Mouse (Mus musculus) C2C12 (cell line): ENCODE data around the gene Alkbh3.

Experiments
- CTCF ChIP-seq: IDR thresholded peaks from one replicate; pipeline ENCODE4 v1.5.1; 2011; ENCODE audit not compliant: control insufficient read depth, insufficient read depth, insufficient read length
- FOSL1 ChIP-seq: IDR thresholded peaks from one replicate; pipeline ENCODE4 v1.8.0; 2011; ENCODE audit warnings: mild to moderate bottlenecking, low read length; ENCODE audit not compliant: poor library complexity, insufficient read depth, severe bottlenecking
- MAX ChIP-seq: IDR thresholded peaks from one replicate; pipeline ENCODE4 v1.6.1; 2011; ENCODE audit warnings: mild to moderate bottlenecking, control low read depth
- MYOD1 ChIP-seq: IDR thresholded peaks from one replicate; pipeline ENCODE4 v1.6.1; 2011; ENCODE audit warnings: low read depth; ENCODE audit not compliant: control insufficient read depth, insufficient read length
- USF1 ChIP-seq: IDR thresholded peaks from one replicate; pipeline ENCODE4 v1.6.1; 2011; ENCODE audit warnings: low read depth, mild to moderate bottlenecking, control low read depth, moderate library complexity

GRCm38 (mm10) chr2:93944099-93944498 is 66.5 kb downstream of the Alkbh3 start:
- TF ChIP-seq CTCF (no peak), MAX (no peak), USF1 (no peak), FOSL1 (no peak), MYOD1 (no peak)
